Mouse (Mus musculus) heart, embryonic 14.5 days (tissue): Measurements from ENCODE around the gene H2al1c. TPM values are rescaled to one million over a fixed set of nuclear protein-coding genes. Genes with fewer than 3 reads are reported as not detected.
"Not testable (repeated sequence)": the region's sequence is repeated elsewhere in the genome, so short reads cannot be mapped to it uniquely, and the experiment has no call there.

Source experiments
- ATAC-seq: fragments of 200-750 bp; cut with Nextera tagmentation; 2 replicates; pipeline ENCODE4 v1.8.0; 2017; ENCODE audit warnings: low read depth, moderate TSS enrichment; ENCODE audit not compliant: insufficient number of reproducible peaks, insufficient read depth, low FRiP score
- H3K27ac ChIP-seq, 2 experiments: fragments of 200-500 bp in 1 of 2; fragments of 300-500 bp in 1 of 2; sonication (generic) in 1 of 2; replicated peaks in 1 of 2; 2 replicates each; pipeline ENCODE4 v1.5.1; 2012 to 2014; ENCODE audit warnings: low read depth in 2 of 2, low read length in 2 of 2, control low read depth in 1 of 2, mild to moderate bottlenecking in 1 of 2, mixed read lengths in 1 of 2; ENCODE audit not compliant: control insufficient read depth in 1 of 2, insufficient read depth in 1 of 2
- H3K27me3 ChIP-seq: fragments of 300-500 bp; sonication (generic); 2 replicates; pipeline ENCODE4 v1.6.1; 2014; ENCODE audit warnings: mild to moderate bottlenecking, low read length, control low read depth; ENCODE audit not compliant: control insufficient read depth, insufficient read depth
- H3K36me3 ChIP-seq: fragments of 300-500 bp; sonication (generic); 2 replicates; pipeline ENCODE4 v1.6.1; 2014; ENCODE audit warnings: mild to moderate bottlenecking, control low read depth, low read length, mixed read lengths; ENCODE audit not compliant: control insufficient read depth, insufficient read depth
- H3K4me1 ChIP-seq, 2 experiments: fragments of 200-500 bp in 1 of 2; fragments of 300-500 bp in 1 of 2; sonication (generic) in 1 of 2; 2 replicates each; pipeline ENCODE4 v1.6.1; 2012 to 2014; ENCODE audit warnings: low read length in 2 of 2, control low read depth in 1 of 2, mixed read lengths in 1 of 2; ENCODE audit not compliant: control insufficient read depth in 2 of 2, insufficient read depth in 2 of 2
- H3K4me2 ChIP-seq: fragments of 300-500 bp; sonication (generic); 2 replicates; pipeline ENCODE4 v1.6.1; 2014; ENCODE audit warnings: mild to moderate bottlenecking, low read length
- H3K4me3 ChIP-seq, 2 experiments: fragments of 200-500 bp in 1 of 2; fragments of 300-500 bp in 1 of 2; sonication (generic) in 1 of 2; 2 replicates each; pipeline ENCODE4 v1.5.1; 2012 to 2014; ENCODE audit warnings: low read length in 2 of 2, mild to moderate bottlenecking in 2 of 2, control low read depth in 1 of 2, low read depth in 1 of 2, moderate library complexity in 1 of 2; ENCODE audit not compliant: control insufficient read depth in 1 of 2, insufficient read depth in 1 of 2
- H3K9ac ChIP-seq: fragments of 300-500 bp; sonication (generic); 2 replicates; pipeline ENCODE4 v1.6.1; 2014; ENCODE audit warnings: mild to moderate bottlenecking, low read length
- H3K9me3 ChIP-seq: fragments of 300-500 bp; sonication (generic); 2 replicates; pipeline ENCODE4 v1.6.1; 2016; ENCODE audit warnings: low read length, control low read depth; ENCODE audit not compliant: control insufficient read depth
- WGBS: fragments of 180-500 bp; shearing (Covaris S2); extraction: QIAGEN DNeasy Blood & Tissue Kit; methylation state at CpG from one replicate; pipeline ENCODE4 v1.1.7; 2014; 5-methylcytosine and 5-hydroxymethylcytosine counted together
- polyA plus RNA-seq: library from polyadenylated mRNA; unstranded; fragments of >200 nt; fragmentation: Nextera tagmentation; extraction: Ambion mirVana; gene quantifications from 2 replicates; pipeline ENCODE4 v1.2.1, GENCODE M21; 2014

Gene H2al1c
- polyA plus RNA-seq: not detected in 2 replicates

GRCm38 (mm10) chrX:11305355-11305754 lies at the start of gene H2al1c:
Gene H2al1c (plus strand): TSS chrX:11305655.
- WGBS: 86% methylated on average over 1 of the region's 6 CpGs
- not testable (repeated sequence) for H3K9me3 ChIP-seq, H3K4me1 ChIP-seq, H3K4me3 ChIP-seq, H3K36me3 ChIP-seq, ATAC-seq, H3K4me2 ChIP-seq, H3K27me3 ChIP-seq, H3K9ac ChIP-seq, H3K27ac ChIP-seq

GRCm38 (mm10) chrX:11264918-11265317 lies 40.5 kb upstream of the H2al1c start:
- Histone ChIP-seq H3K4me1 (no peaks in the 10 kb centered on the region), H3K27ac (no peak overlapping the region), H3K27me3 (peaks cover 5% of the 10 kb centered on the region), H3K36me3 (no peaks in the 10 kb centered on the region), H3K4me2 (no peak overlapping the region), H3K9me3 (no peaks in the 10 kb centered on the region), H3K9ac (no peak overlapping the region), H3K4me3 (no peak overlapping the region)
- 69% methylated on average over 8 of the region's 8 CpGs for WGBS
- ATAC-seq: no peak

GRCm38 (mm10) chrX:11267791-11268190 lies 37.7 kb upstream of the H2al1c start:
- H3K9me3 ChIP-seq: no peaks in the 10 kb centered on the region
- ATAC-seq: no peak
- no peaks in the 10 kb centered on the region for H3K4me1 ChIP-seq
- peaks cover 5% of the 10 kb centered on the region; the same call in 1 of the 2 replicates for H3K27me3 ChIP-seq
- no peaks in the 10 kb centered on the region for H3K36me3 ChIP-seq
- no peak overlapping the region for H3K27ac ChIP-seq
- no peak overlapping the region for H3K4me3 ChIP-seq
- 47% methylated on average over 7 of the region's 7 CpGs for WGBS
- H3K9ac ChIP-seq: no peak overlapping the region
- no peak overlapping the region for H3K4me2 ChIP-seq

GRCm38 (mm10) chrX:11269074-11269473 lies 36.4 kb upstream of the H2al1c start:
- Histone ChIP-seq H3K9me3 (no peaks in the 10 kb centered on the region), H3K36me3 (no peaks in the 10 kb centered on the region), H3K27ac (no peak overlapping the region), H3K4me2 (no peak overlapping the region), H3K4me1 (no peaks in the 10 kb centered on the region), H3K4me3 (no peak overlapping the region), H3K9ac (no peak overlapping the region), H3K27me3 (peaks cover 5% of the 10 kb centered on the region; the same call in 1 of the 2 replicates)
- 73% methylated on average over 3 of the region's 3 CpGs for WGBS
- ATAC-seq: no peak

GRCm38 (mm10) chrX:11273190-11273589 lies 32.3 kb upstream of the H2al1c start:
- Histone ChIP-seq H3K27ac (no peak overlapping the region), H3K36me3 (no peaks in the 10 kb centered on the region), H3K4me3 (no peak overlapping the region), H3K4me1 (no peaks in the 10 kb centered on the region), H3K4me2 (no peak overlapping the region), H3K9ac (no peak overlapping the region), H3K27me3 (peaks cover 5% of the 10 kb centered on the region; the same call in 1 of the 2 replicates), H3K9me3 (no peaks in the 10 kb centered on the region)
- ATAC-seq: no peak
- WGBS: 79% methylated on average over 3 of the region's 3 CpGs

- H3K36me3 ChIP-seq: no peaks in the 10 kb centered on the region
- WGBS: 66% methylated on average over 6 of the region's 6 CpGs
- H3K27me3 ChIP-seq: no peaks in the 10 kb centered on the region
- no peak for ATAC-seq
- no peak overlapping the region for H3K4me2 ChIP-seq
- H3K27ac ChIP-seq: no peak overlapping the region
- no peaks in the 10 kb centered on the region for H3K9me3 ChIP-seq
- H3K4me3 ChIP-seq: no peak overlapping the region
- no peaks in the 10 kb centered on the region for H3K4me1 ChIP-seq
- H3K9ac ChIP-seq: no peak overlapping the region
Measured at GRCm38 (mm10) chrX:11277083-11277482, 28.4 kb upstream of the H2al1c start.

- Histone ChIP-seq H3K27ac (no peak overlapping the region), H3K4me1 (no peaks in the 10 kb centered on the region), H3K9ac (no peak overlapping the region), H3K27me3 (no peaks in the 10 kb centered on the region; the same call in 1 of the 2 replicates), H3K36me3 (no peaks in the 10 kb centered on the region), H3K4me2 (no peak overlapping the region), H3K4me3 (no peak overlapping the region), H3K9me3 (no peaks in the 10 kb centered on the region)
- ATAC-seq: no peak
- WGBS: 55% methylated on average over 2 of the region's 2 CpGs
Measured at GRCm38 (mm10) chrX:11280741-11281140, 24.7 kb upstream of the H2al1c start.

- Histone ChIP-seq H3K36me3 (no peaks in the 10 kb centered on the region), H3K27ac (no peak overlapping the region), H3K9ac (no peak overlapping the region), H3K4me3 (no peak overlapping the region), H3K4me1 (peaks cover 0 to 5% of the 10 kb centered on the region in 2 experiments; a peak in 2 of 4 replicates), H3K4me2 (peak overlapping the region; percentile 18; the same call in 1 of the 2 replicates), H3K9me3 (no peaks in the 10 kb centered on the region), H3K27me3 (peaks cover 4% of the 10 kb centered on the region; the same call in 1 of the 2 replicates)
- 42% methylated on average over 14 of the region's 14 CpGs for WGBS
- no peak for ATAC-seq
Measured at GRCm38 (mm10) chrX:11288306-11288882, 17.1 kb upstream of the H2al1c start.
